Mouse (Mus musculus) erythroid progenitor cell, adult 5-6 weeks (primary cell): Measurements from ENCODE around the gene Exo5. TPM values are rescaled to one million over a fixed set of nuclear protein-coding genes. Genes with fewer than 3 reads are reported as not detected.

Source experiments
- ATAC-seq: replicated peaks from 2 replicates; pipeline ENCODE4 v1.8.0; 2016; ENCODE audit warnings: moderate number of reproducible peaks, mild to moderate bottlenecking, moderate TSS enrichment, inconsistent platforms; ENCODE audit not compliant: poor library complexity, low FRiP score, severe bottlenecking
- total RNA-seq, 2 experiments: library from RNA; stranded (forward) in 1 of 2; stranded (reverse) in 1 of 2; fragments of 150-400 nt in 1 of 2; fragments of 186-747, 209-891 nt in 1 of 2; gene quantifications; 2 replicates each; pipeline versions ENCODE4 v1.2.3 to v1.2.4; 2015 to 2017; ENCODE audit warnings: low replicate concordance in 2 of 2

The Exo5 gene
- 9.4 and 10.1 TPM in 2 replicates for total RNA-seq (2015; ENCODE audit: low replicate concordance)
- total RNA-seq (2017; ENCODE audit: low replicate concordance), result 3.5 and 4.2 TPM in 2 replicates

DNA sequence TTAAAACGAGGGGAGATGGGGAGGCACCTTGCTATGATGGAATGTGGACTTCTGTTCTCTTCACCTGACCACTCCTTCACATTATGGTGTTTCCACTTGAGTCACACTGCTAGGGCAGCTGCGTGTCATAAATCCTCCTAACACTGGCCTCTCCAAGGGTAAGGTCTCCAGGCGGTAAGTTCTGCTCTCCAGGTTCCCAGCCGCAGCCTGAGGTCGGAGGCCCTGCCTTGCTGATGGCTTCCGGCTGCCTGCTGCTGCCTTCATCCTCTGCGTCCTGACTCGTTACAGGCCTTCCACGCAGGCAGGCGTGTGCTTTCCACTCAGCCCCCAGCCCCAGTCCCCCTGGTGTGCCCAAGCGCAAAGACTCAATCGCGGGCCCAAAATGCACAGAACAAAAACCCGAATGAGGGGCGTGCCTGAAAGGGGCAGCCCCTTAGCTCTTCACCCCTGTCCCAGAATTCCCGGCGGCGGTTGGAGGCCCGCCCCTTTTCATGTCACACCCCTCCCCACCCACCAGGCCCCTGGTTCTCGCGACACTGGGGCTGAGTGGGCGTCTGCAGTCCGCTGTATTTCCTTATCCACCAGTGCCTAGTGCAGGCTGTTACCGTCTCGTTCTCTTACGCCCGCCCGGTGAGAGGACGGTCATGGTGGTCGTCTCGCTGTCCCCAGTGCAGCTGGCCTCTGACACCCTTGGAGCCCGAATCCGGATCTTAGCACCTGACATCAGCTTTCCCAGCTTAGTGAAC, at the start of gene Exo5:
Gene Exo5 (minus strand): TSS at position 464 of the 746 bp plus-strand sequence.
- ATAC-seq, result peak; percentile 97

DNA sequence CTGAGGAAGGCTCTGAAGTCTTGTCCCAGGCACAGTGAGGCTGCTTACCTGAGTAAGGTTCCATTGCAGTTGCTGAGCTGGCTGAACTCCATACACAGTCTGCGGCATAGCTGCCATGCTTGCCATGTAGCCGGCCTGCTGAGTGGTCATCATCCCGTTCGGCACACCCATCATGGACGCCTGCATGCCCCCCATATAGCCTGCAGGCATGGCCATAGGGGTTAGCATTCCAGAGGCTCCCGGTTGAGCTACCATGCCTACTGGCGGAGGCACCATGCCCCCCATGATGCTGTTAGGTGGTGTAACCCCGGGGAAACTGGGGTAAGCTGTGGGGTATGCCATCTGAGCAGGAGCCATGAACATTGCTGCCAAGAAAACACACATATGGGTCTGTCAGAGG, 47.0 kb upstream of the Exo5 start:
- no peak; the same call in 1 of the 2 replicates for ATAC-seq

DNA sequence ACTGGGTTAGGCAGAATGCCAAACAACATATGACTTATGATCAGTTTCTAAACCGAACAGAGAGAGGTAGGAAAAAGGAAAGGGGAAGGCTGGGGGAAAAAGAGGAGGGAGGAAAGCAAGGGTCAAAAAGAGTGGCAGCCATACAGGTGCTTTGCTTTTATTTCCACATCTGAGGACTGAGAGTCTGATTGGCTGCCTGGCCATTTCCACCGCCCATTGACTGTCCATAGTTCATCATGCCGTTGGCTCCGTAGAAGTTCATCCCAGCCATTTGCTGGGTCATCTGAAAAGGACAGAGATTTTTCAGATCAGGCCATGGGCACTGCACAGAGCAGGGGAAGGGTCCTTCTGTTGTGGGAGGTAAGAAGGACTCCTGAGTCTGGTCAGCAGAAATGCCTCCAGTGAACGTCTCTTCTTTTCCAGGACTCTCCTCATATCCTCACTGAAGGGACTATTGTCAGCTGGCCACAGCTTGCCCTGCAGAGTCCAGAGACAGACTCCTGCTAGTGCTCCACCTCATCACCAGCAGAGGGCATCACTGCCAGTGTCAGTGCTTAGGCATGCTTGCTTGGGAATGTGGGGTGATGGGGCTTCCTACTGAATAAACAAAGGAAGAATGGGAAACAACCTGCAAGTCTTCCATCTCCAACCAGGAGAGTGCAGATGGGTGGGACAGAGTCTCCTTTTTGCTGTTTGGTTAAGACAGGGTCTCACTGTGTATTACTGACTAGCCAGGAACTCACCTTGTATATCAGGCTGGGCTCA, 44.7 kb upstream of the Exo5 start:
- 0 out of 2 replicates have a peak, but pooled peaks have one; percentile 50 for ATAC-seq

DNA sequence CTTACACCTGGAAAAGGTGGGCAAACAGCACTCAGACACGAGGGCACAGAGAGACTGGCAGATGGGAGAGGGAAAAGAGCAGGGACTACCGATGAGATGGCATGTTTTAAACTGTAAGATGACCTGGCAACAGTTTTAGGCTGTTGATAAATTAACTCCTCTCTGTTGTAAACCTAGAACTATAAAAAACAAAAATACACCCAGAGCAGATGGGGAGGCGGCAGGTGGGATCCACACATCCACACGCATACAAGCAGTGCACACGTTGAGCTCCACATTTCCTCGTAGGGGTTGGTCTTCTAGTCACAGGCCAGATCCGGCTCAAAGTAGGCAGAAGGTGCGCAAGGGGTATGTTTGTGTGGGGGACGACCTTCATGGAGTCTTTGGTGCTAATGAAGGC, 43.7 kb upstream of the Exo5 start:
- no peak for ATAC-seq

DNA sequence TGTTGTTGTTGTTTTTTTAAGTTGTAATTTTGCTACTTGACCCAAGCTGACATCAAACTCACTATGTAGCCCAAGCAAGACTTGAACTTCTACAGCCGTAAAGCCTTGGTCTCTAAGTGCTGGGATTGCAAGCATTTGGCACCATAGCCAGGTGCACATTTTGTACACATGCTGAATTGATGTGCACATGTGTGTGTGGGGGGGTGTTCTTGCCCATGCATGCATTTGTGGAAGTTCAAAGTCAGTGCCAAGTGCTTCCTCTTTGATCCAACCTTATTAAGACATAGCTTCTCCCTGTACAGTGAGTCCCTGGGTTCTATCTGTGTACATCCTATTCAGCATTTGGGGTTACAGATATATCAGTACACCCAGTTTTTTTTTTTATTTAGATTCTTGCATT, 30.8 kb upstream of the Exo5 start:
- ATAC-seq, result no peak

DNA sequence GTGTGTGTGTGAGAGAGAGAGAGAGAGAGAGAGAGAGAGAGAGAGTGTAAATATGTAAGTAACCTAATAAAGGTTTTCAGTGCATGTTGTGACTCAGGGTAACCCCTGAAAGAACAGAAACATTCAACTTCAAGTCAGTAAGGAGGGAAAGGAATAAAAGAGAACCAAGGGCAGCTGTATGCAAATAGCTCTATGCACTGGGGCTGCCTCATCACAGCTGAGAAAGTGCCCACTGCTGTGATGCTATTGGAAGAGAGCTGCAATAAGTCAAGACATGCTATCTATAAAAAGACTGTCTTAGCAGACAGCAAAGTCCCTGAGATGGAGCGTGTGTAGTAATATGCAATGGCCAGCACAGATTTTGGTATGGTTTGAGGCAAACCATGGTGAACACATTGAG, 28.9 kb upstream of the Exo5 start:
- ATAC-seq, result no peak

DNA sequence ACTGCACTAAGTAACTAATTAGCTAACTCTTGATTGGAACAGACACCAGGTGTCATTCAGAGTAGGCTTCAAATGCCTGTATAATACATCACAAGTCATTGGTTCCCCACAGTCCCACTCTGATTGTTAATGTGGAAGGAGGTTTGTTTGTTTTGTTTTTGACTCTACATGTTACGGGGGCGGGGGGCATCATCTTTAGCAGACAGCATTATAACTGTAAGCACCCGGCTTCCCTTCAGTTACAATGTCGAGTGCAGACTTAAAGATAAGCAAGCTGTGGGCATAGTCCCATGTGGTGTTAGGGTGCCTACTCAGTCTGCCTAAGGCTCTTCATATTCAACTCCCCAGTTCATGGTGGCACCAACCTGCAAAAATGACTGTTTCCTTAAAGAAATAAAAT, 28.2 kb upstream of the Exo5 start:
- ATAC-seq, result no peak

DNA sequence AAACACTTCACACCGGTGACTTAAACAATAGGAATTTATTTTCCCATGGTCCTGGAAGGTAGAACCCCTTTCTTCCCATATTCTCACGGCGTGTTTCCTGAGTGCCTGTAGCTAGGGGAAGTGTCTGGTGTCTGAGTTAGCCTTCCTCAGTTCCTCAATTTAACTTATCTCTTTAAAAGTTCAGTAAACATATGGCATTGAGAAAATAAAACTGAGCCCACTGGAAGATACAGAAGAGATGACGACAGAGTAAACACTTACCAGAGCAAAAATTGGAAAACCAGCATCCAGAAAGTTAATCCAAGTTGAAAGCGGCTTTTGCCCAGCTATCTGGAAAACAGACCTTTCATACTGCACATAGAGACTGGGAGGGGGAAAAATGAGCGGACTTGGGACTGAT, 27.3 kb upstream of the Exo5 start:
- 0 out of 2 replicates have a peak, but pooled peaks have one; percentile 33 for ATAC-seq

DNA sequence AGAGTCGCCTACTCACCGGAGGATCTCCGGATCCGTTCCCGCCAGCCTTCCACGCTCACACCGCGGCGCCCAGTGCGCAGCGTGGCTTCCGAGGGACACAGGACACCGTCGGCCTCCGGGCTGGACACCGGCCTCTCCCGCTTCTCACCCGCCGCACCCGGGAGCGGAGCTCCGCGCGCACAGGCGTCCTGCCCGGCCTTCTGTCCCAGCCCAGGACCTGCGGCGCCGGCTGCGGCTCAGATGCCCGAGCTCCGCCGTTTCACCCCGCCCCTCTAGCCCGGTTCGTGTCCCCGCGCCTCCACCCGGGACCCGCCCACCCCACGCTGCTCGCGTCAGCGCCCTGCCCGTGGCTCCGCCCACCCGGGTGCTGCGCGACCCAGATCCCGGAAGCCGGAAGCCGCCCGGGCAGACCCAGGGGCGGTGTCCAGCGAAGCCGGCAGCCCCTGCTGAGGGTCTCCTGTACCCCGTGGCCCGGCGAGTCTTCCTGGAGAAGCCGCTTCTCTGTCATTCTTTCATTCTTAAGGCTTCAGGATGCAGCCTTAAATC, 26.7 kb upstream of the Exo5 start, which contains the start of gene Zfp69:
Gene Zfp69 (minus strand): TSS at position 272 of the 546 bp plus-strand sequence.
- ATAC-seq, result peak; percentile 94

DNA sequence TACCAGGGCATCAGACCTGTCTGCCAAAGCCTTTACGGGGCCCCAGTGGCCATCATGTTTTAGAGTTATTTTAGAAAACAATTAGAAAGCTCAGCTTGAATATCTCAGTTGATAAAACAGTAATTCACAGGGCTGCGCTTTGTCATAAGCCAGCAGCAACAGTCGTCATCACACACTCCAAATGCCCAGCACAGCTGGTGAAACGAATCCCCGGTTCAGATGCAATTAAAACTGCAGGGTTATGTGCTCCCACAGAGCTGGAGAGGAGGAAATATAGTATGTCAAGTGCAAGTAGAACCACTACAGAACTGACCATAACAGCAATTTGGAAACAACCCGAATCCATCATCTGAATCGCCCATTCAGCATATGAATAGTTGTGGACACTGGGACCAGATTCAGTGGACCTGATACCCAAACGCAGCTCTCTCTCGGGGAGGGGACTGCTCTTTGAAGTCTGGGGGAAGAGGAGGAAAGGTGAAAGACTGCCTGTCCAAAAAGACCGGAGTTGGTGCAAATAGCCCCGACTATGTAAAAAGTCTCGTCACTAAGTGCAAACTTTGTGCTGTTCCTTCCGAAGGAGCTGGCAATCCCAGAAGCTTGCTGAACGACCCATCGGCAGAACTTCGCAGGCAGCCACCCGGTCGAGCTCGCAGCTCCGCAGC, 26.1 kb upstream of the Exo5 start:
- peak; percentile 28; the same call in 1 of the 2 replicates for ATAC-seq

DNA sequence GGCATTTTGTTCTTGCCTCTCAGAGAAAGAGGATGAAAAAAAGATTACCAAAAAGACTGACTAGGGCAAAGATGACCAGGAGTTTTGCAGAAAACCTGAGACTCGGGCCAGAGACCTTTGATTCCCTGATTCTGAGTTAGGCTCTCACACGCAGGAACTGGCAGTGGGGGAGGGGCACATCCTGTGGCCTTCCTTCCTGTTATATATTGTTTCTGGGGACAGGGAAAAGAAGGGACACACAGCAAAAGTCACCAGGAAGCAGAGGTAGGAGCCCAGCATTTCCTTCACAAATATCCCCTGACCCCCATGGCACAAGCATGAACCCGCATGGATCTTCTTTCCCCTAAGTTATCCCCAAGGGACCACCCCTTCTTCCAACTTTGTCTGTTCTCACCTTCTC, 24.1 kb upstream of the Exo5 start:
- no peak for ATAC-seq

DNA sequence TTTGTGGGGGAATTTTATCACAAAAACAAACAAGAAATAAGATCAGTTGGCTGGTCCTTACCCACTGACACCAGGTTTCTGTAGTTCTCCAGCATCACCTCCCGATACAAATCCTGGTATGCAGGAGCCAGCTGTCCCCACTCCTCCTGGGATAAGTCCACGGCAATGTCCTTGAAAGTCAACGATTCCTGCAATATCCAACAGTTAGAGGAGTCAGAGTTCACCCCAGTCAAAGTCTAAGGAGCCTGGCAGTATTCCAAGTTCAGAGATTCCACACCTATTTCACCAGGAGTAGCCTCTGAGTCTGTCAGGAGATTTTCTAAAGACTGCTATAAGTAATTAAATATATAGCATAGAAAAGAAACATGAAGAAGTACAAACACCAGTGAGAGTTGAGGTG, 10.2 kb upstream of the Exo5 start:
- ATAC-seq, result no peak

DNA sequence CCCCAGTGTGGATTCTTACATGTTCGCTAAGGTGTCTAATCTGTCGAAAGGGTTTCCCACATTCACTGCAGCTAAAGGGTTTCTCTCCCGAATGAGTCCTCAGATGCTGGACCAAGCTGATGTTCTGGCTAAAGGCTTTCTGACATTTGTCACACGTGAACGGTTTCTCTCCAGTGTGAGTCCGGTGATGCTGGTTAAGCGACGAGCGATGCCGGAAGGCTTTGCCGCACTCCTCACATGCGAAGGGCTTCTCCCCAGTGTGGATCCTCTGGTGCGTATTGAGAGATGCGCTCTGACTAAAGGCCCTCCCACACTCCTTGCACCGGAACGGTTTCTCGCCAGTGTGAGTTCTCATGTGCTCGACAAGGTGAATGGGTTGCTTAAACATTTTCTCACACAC, 5.9 kb upstream of the Exo5 start:
- no peak for ATAC-seq

DNA sequence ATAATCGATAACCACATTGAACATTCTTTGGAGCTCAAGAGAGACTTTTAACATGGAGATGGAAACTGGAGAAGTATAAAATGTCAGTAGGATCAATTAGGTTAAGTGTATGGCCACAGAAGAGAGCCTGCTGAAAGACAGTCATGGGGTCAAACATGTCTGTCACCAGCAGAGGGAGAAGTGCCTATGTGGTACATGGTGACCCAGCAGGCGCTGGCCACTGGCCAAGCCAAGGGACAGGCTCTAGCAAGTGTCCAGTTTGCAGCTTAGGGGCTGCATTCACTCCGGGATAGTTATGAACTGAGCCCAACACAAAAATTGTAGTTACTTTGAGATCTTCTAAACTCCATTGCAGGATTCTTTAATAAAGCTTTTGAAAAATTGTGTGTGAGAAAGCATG, 3.9 kb upstream of the Exo5 start:
- no peak for ATAC-seq

DNA sequence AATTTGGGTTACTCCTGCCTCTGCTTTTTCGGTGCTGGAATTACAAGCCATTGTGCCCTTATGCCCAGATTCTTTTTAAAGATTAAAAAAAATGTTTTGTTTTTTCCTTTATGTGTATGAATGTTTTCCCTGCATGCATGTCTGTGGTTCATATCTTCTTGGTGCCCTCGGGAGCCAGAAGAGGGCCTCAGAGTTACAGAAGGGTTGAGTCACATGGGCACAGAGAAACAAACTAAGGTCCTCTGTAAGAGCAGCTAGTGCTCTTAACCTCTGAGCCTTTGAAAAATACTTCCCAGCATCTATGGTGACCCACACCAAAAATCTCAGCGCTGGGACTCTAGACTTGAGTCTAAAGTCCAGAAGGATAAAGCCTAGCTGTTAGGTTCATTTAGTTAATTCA, 569 bp upstream of the Exo5 start:
- no peak for ATAC-seq

DNA sequence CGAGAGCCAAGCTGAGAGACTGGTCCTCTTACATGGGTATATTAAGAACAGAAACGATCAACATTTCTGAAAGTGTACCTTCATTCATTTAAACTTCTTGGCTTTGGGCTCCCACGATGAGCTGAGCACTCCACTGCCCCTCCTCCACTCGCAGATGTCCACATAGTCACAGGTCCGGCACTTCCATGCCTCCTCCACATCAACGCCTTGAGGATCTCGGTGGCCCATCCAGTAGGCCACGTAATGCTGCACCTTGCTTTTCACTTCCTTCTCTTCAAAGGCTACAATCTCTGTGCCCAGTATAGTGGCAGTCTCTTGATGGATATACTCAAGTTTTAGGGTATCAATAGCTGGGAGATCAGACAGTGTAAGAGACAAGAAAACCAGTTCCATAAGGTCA, 3.4 kb downstream of the Exo5 start:
- ATAC-seq, result no peak

DNA sequence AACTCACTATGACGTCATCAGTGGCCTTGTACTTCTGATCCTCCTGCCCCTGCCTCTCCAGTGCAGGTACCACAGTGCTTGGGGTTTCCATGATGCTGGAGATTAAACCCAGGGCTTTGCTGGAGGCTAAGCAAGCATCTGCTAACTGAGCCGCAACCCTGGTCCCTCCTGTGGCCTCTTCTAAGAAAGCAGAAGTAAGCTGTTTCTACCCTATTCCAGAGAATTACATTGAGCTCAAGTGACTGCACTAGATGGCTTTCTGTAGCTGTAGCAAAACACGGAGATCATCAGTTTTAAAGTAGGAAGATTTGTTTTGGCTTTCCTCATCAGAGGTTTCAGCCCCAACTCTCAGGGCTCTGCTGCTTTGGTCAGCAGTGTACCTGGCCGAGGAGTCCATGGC, 10.3 kb downstream of the Exo5 start:
- no peak for ATAC-seq

DNA sequence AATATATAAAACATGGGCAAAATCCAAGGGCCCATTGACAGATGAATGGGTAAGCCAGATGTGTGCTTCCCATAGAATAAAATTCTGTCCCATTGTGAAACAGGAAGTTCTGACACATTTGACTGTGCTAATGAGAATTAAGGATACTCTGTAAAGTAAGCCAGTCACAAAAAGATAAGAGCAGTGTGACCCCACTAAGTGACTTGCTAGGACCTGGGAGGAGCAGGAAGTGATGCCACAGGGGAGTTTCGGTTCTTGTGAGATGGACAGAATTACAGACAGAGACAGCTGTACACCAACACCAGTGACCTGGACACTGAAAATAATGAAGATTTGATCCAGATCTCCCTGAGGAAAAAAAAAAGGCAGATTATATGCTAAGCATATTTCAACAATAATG, 11.0 kb downstream of the Exo5 start:
- no peak for ATAC-seq

DNA sequence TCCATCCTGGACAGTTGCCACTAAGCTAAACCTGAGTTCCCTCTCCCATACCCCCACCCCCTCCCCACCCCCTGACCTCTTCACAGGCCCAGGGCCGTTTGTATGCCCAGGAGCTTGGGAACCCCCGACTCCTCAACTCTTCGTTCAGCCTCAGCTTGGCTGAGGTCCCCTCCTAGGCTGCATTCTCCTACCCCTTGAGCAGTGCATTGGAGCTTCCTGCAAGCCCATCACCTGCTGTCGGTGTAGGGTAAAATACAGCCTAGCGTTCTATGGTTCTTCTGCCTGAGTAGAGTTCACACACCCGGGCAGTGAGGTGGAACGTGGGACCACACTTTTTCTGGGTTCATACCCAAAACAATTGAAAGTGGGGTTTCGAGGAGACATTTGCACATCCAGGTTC, 11.4 kb downstream of the Exo5 start:
- no peak for ATAC-seq

DNA sequence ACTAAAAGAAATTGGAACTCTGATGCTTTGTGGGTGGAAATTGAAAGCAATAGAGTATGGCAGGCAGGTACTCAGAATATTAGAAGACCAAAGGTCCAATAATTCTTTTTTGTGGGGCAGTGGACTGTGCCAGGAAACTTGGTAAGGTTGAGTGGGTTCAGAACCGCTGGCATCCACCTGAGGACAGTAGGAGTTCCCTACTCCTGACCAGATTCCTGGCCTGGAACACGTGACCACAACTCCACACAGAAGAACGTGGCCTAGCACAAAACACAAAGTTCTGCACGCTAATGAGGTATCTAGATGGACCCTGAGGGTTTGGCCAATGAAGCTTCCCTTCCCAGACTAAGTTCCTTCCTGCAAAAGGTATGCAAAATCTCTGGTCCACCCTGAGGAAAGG, 12.0 kb downstream of the Exo5 start:
- ATAC-seq, result no peak
